Mouse (Mus musculus): ENCODE data around the gene Krt16.

DNA sequence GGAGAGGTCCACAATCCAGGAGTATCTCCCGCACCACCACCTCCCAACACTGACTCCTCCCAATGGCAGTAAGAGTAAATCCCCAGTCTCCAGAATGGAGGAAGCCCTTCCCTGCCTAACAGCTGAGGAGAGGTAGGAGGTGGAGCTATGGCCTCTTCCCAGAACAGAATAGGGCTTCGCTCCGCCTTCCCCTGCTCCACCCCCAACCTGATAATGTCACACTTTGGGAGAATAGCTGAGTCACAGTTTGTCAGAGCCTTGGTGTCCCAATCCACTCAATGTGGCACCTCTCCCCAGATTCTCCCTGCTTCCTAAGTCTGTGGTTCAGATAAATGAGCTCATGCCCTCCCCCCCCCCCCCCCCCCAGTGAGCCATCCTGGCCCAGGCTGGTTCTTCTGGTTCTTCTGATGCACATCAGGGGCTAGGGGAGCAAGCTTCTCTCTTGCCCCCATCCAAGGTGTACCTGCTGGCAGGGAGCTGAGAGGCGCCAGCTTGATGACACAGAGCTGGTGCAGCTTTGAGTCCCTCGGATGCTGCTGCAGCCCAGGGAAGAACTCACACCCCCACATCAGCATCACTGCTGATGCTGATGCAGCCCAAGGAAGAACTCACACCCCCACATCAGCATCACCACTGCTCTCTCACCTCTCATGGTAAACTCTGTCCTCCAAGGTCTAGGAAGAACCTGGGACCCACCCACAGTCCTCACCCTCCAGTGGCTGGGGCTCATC, 5.8 kb upstream of the Krt16 start:
- TF ChIP-seq CTCF (IDR thresholded peaks at IDR 0.05; ENCODE audit: extremely low read depth, insufficient read depth, low read length) = no peak
- no peak for TF ChIP-seq POLR2A (IDR thresholded peaks at IDR 0.05; ENCODE audit: extremely low read depth, insufficient read depth, low read length)
